Mouse (Mus musculus): ENCODE measurements at regions not wholly inside any gene's neighbourhood (a gene's known extent, or its start where the extent isn't known, plus 50 kb on each side); places are given as distances from the start of the nearest gene placed in this dataset.

DNA sequence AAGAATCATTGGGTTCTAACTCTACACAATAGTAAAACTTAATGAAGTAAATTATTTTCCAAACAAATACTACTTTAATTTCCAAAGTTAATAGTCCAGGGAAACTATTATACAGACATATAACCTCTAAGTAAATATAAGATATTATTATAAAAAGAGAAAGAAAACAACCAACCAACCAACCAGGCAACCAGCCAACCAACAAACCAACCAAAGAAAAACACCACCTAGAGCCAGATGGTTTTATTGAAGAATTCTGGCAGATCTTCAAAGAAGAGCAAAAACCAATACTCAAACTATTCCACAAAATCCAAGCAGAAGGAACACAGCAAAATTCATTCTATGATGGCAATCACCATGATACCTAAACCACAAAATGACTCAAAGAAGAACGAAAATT, 1418.0 kb upstream of the Pabpc4l start:
- no peak for DNase-seq

- peak; percentile 7 for DNase-seq
Observed at GRCm38 (mm10) chr3:47863591-47863990, 1415.6 kb upstream of the Pabpc4l start.

GRCm38 (mm10) chr3:47845613-47846012, 1397.6 kb upstream of the Pabpc4l start:
- no peak for DNase-seq

GRCm38 (mm10) chr3:47836541-47837240, 1388.7 kb upstream of the Pabpc4l start:
- DNase-seq: no peak

DNA sequence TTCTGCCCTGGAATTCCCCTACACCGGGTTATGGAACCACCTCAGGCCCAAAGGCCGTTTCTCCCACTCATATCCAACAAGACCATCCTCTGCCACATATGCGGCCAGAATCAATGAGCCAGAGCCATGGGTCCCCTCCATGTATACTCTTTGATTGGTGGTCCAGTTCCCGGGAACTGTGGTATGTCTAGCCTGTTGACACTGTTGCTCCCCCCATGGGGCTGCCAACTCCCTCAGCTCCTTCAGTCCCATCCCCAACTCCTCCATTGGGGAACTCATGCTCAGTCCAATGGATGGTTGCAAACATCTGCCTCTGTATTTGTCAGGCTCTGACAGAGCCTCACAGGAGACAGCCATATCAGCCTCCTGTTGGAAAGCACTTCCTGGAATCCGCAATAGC, 1370.3 kb upstream of the Pabpc4l start:
- no peak for DNase-seq

DNA sequence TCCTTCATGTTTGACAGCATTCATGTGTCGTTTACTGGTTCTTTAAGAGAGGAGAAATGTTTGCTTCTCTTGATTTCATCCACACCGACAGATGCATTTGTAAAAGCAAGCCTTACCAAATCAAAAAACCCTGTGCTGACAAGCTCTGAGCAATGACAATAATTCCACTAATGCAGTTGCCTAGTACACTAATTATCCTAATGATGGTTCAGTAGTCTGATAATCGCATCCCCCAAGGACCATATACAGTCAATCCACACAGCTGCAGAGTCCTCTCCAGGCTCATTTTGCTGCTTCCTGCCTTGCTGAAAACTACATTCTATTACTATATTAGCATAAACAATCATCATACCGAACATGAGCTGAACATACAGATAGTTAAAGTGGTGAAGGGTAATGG, 1369.5 kb upstream of the Pabpc4l start:
- no peak for DNase-seq

Data from cerebellum, adult 8-10 months (tissue).